Mouse (Mus musculus) C2C12 (cell line): ENCODE measurements at regions not wholly inside any gene's neighbourhood (a gene's known extent, or its start where the extent isn't known, plus 50 kb on each side); places are given as distances from the start of the nearest gene placed in this dataset.

ENCODE experiments used
- H3K27me3 ChIP-seq: one replicate; pipeline ENCODE4 v1.6.1; 2011; ENCODE audit not compliant: control insufficient read depth, insufficient read depth, insufficient read length
- H3K36me3 ChIP-seq: one replicate; pipeline ENCODE4 v1.6.1; 2011; ENCODE audit not compliant: control insufficient read depth, insufficient read depth
- H3K4me3 ChIP-seq: one replicate; pipeline ENCODE4 v1.5.1; 2011; ENCODE audit warnings: mild to moderate bottlenecking, control low read depth; ENCODE audit not compliant: poor library complexity, insufficient read depth, severe bottlenecking
- H3K79me2 ChIP-seq: one replicate; pipeline ENCODE4 v1.6.1; 2011; ENCODE audit not compliant: control insufficient read depth, insufficient read depth
- H3K79me3 ChIP-seq: one replicate; pipeline ENCODE4 v1.6.1; 2011; ENCODE audit warnings: low read depth, control low read depth
- H3ac ChIP-seq: one replicate; pipeline ENCODE3; 2011; ENCODE audit warnings: low read depth; ENCODE audit not compliant: control insufficient read depth, insufficient read length
- CEBPB ChIP-seq: IDR thresholded peaks from one replicate; pipeline ENCODE4 v1.6.1; 2011; ENCODE audit warnings: low read depth, mild to moderate bottlenecking, control low read depth, moderate library complexity
- CTCF ChIP-seq: IDR thresholded peaks from one replicate; pipeline ENCODE4 v1.5.1; 2011; ENCODE audit not compliant: control insufficient read depth, insufficient read depth, insufficient read length
- FOSL1 ChIP-seq: IDR thresholded peaks from one replicate; pipeline ENCODE4 v1.8.0; 2011; ENCODE audit warnings: mild to moderate bottlenecking, low read length; ENCODE audit not compliant: poor library complexity, insufficient read depth, severe bottlenecking
- MAX ChIP-seq: IDR thresholded peaks from one replicate; pipeline ENCODE4 v1.6.1; 2011; ENCODE audit warnings: mild to moderate bottlenecking, control low read depth
- MYOD1 ChIP-seq: IDR thresholded peaks from one replicate; pipeline ENCODE4 v1.6.1; 2011; ENCODE audit warnings: low read depth; ENCODE audit not compliant: control insufficient read depth, insufficient read length
- MYOG ChIP-seq: IDR thresholded peaks from one replicate; pipeline ENCODE4 v1.6.1; 2011; ENCODE audit not compliant: control insufficient read depth, insufficient read length; ENCODE audit errors: extremely low read depth
- USF1 ChIP-seq: IDR thresholded peaks from one replicate; pipeline ENCODE4 v1.6.1; 2011; ENCODE audit warnings: low read depth, mild to moderate bottlenecking, control low read depth, moderate library complexity

DNA sequence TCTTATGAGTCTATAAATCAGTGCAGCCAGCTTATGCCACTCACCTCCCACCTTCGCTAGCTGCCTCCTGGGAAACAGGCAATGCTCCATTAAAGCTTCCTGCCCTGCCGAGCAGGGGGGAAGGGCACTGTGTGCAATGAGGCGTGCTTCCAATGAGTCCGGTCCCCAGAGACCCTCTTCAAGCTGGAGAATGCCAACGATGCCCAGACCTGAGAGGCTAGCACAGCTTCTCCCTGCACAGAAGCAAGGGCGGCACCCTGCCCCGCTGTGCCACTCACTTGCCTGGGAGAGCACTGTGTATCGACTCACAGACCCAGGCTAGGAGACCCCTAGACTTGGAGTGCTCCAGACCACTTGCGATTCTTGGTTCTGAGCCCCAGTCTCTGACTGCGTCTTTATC is 188.3 kb downstream of the Pdcd6ip start:
- H3K4me3 ChIP-seq = no peak overlapping the region
- H3K79me2 ChIP-seq = no peaks in the 10 kb centered on the region
- H3K27me3 ChIP-seq = no peaks in the 10 kb centered on the region
- no peak for TF ChIP-seq USF1
- no peak for TF ChIP-seq MYOG
- TF ChIP-seq MAX = no peak
- TF ChIP-seq CEBPB = no peak
- TF ChIP-seq FOSL1 = no peak
- TF ChIP-seq CTCF = no peak
- no peak for TF ChIP-seq MYOD1
- no peaks in the 10 kb centered on the region for H3K79me3 ChIP-seq
- H3K36me3 ChIP-seq = no peaks in the 10 kb centered on the region
- no peak overlapping the region for H3ac ChIP-seq

GRCm38 (mm10) chr9:113518482-113518881 is 189.6 kb downstream of the Pdcd6ip start:
- H3ac ChIP-seq = no peak overlapping the region
- no peaks in the 10 kb centered on the region for H3K79me3 ChIP-seq
- no peak overlapping the region for H3K4me3 ChIP-seq
- H3K79me2 ChIP-seq = no peaks in the 10 kb centered on the region
- H3K36me3 ChIP-seq = no peaks in the 10 kb centered on the region
- no peaks in the 10 kb centered on the region for H3K27me3 ChIP-seq
- no peak for TF ChIP-seq MYOG
- TF ChIP-seq CTCF = no peak
- TF ChIP-seq MYOD1 = no peak
- no peak for TF ChIP-seq CEBPB
- no peak for TF ChIP-seq MAX
- no peak for TF ChIP-seq FOSL1
- TF ChIP-seq USF1 = no peak

- TF ChIP-seq MYOD1 = no peak
- no peaks in the 10 kb centered on the region for H3K79me3 ChIP-seq
- no peaks in the 10 kb centered on the region for H3K27me3 ChIP-seq
- H3ac ChIP-seq = no peak overlapping the region
- no peaks in the 10 kb centered on the region for H3K79me2 ChIP-seq
- H3K36me3 ChIP-seq = no peaks in the 10 kb centered on the region
- no peak overlapping the region for H3K4me3 ChIP-seq
Observed at GRCm38 (mm10) chr9:113517756-113518155, 190.3 kb downstream of the Pdcd6ip start.

GRCm38 (mm10) chr9:113515703-113516020 is 192.4 kb downstream of the Pdcd6ip start:
- Histone ChIP-seq H3K27me3 (no peaks in the 10 kb centered on the region), H3K79me3 (no peaks in the 10 kb centered on the region), H3K4me3 (no peak overlapping the region), H3K36me3 (no peaks in the 10 kb centered on the region), H3K79me2 (no peaks in the 10 kb centered on the region), H3ac (no peak overlapping the region)
- TF ChIP-seq CEBPB (no peak), MYOD1 (no peak), FOSL1 (no peak), MYOG (no peak), USF1 (no peak), CTCF (no peak), MAX (no peak)

- Histone ChIP-seq H3K79me2 (no peaks in the 10 kb centered on the region), H3K4me3 (no peak overlapping the region), H3ac (no peak overlapping the region), H3K36me3 (no peaks in the 10 kb centered on the region), H3K79me3 (no peaks in the 10 kb centered on the region), H3K27me3 (no peaks in the 10 kb centered on the region)
- no peak for TF ChIP-seq MYOG
- TF ChIP-seq MAX = no peak
- TF ChIP-seq CTCF = no peak
- no peak for TF ChIP-seq MYOD1
- TF ChIP-seq CEBPB = no peak
- no peak for TF ChIP-seq FOSL1
- no peak for TF ChIP-seq USF1
Observed at GRCm38 (mm10) chr9:113514846-113515702, 193.0 kb downstream of the Pdcd6ip start.

DNA sequence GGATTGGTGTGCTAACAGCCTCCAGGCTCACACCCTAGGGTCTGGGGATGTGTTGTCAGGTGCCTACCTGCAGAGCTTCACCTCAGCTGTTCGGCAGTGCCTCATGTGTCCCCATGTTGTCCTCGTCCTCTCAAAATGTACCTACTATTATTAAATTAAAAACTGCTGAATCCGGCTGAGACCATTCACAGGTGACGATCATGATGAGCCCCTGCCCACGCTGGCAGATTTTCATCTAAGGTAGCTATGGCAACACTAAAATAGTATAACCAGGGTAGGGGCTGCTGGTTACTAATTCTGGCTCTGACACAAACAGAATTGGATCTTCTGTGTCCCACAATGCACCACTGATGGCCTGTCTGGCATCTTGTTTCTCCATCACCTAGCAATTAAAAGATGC is 196.8 kb downstream of the Pdcd6ip start:
- no peaks in the 10 kb centered on the region for H3K79me3 ChIP-seq
- H3ac ChIP-seq = no peak overlapping the region
- no peak overlapping the region for H3K4me3 ChIP-seq
- no peak for TF ChIP-seq USF1
- no peak for TF ChIP-seq MYOD1
- no peak for TF ChIP-seq CTCF
- no peak for TF ChIP-seq MYOG
- no peak for TF ChIP-seq FOSL1
- TF ChIP-seq CEBPB = no peak
- no peak for TF ChIP-seq MAX
- H3K36me3 ChIP-seq = no peaks in the 10 kb centered on the region
- H3K79me2 ChIP-seq = no peaks in the 10 kb centered on the region
- no peaks in the 10 kb centered on the region for H3K27me3 ChIP-seq
